Mouse (Mus musculus) ES-E14 (cell line): ENCODE measurements at regions not wholly inside any gene's neighbourhood (a gene's known extent, or its start where the extent isn't known, plus 50 kb on each side); places are given as distances from the start of the nearest gene placed in this dataset.

Experiments used
- DNase-seq: peaks from one replicate; pipeline ENCODE4 v3.0.0-alpha.2; 2013; ENCODE audit warnings: low read depth, low spot score
- H3K27ac ChIP-seq: 2 replicates; pipeline ENCODE4 v1.5.1; 2012; ENCODE audit warnings: low read depth, mild to moderate bottlenecking, low read length, moderate library complexity, mixed read lengths; ENCODE audit not compliant: poor library complexity, insufficient read depth, severe bottlenecking
- H3K36me3 ChIP-seq: 2 replicates; pipeline ENCODE4 v1.6.1; 2012; ENCODE audit warnings: mild to moderate bottlenecking, low read length, moderate library complexity, mixed read lengths; ENCODE audit not compliant: control insufficient read depth, poor library complexity, insufficient read depth, severe bottlenecking
- H3K4me1 ChIP-seq, 2 experiments: fragments of 150-350 bp in 1 of 2; sonication (generic) in 1 of 2; 2 replicates each; pipeline ENCODE4 v1.6.1; 2012; ENCODE audit warnings: low read length in 2 of 2, mild to moderate bottlenecking in 1 of 2, mixed read lengths in 1 of 2; ENCODE audit not compliant: control insufficient read depth in 2 of 2, insufficient read depth in 2 of 2, poor library complexity in 1 of 2
- H3K4me3 ChIP-seq, 2 experiments: fragments of 150-350 bp in 1 of 2; sonication (generic) in 1 of 2; 2 replicates each; pipeline ENCODE4 v1.5.1; 2012; ENCODE audit warnings: low read length in 2 of 2, low read depth in 1 of 2, mild to moderate bottlenecking in 1 of 2, mixed read lengths in 1 of 2; ENCODE audit not compliant: insufficient read depth in 1 of 2, poor library complexity in 1 of 2, severe bottlenecking in 1 of 2
- H3K9ac ChIP-seq: 2 replicates; pipeline ENCODE4 v1.6.1; 2012; ENCODE audit warnings: low read depth, mild to moderate bottlenecking, low read length, mixed read lengths; ENCODE audit not compliant: poor library complexity, insufficient read depth, severe bottlenecking
- H3K9me3 ChIP-seq: fragments of 150-350 bp; sonication (generic); 2 replicates; pipeline ENCODE4 v1.6.1; 2012; ENCODE audit warnings: low read depth, mild to moderate bottlenecking, low read length; ENCODE audit not compliant: control insufficient read depth, insufficient read depth
- CHD2 ChIP-seq: IDR thresholded peaks from 2 replicates; pipeline ENCODE4 v1.6.1; 2014; ENCODE audit warnings: mild to moderate bottlenecking, low read depth, low read length, inconsistent platforms
- HCFC1 ChIP-seq: IDR thresholded peaks from 2 replicates; pipeline ENCODE4 v1.6.1; 2012; ENCODE audit warnings: low read length, inconsistent platforms, borderline replicate concordance; ENCODE audit not compliant: insufficient read depth
- MAFK ChIP-seq: IDR thresholded peaks from 2 replicates; pipeline ENCODE4 v1.6.1; 2014; ENCODE audit warnings: mild to moderate bottlenecking, low read depth, low read length, inconsistent platforms; ENCODE audit not compliant: insufficient read depth
- ZC3H11A ChIP-seq: IDR thresholded peaks from 2 replicates; pipeline ENCODE4 v1.6.1; 2012; ENCODE audit warnings: low read depth, mild to moderate bottlenecking, inconsistent platforms, low read length, borderline replicate concordance
- ZNF384 ChIP-seq: IDR thresholded peaks from 2 replicates; pipeline ENCODE4 v1.6.1; 2012; ENCODE audit warnings: low read depth, low read length, inconsistent platforms
- in situ Hi-C, 2 experiments: fragments of 600-800 bp; cut with MboI; formaldehyde crosslinking; loops; one replicate each; pipeline ENCODE4 v1.15.1; 2025; ENCODE audit warnings: low sequenced_read_pairs in 2 of 2, inconsistent platforms in 1 of 2; ENCODE audit not compliant: unreplicated experiment in 2 of 2

GRCm38 (mm10) chr6:143444782-143445181 is 277.8 kb downstream of the Etnk1 start:
- no peak overlapping the region for H3K9ac ChIP-seq
- no peak overlapping the region for H3K27ac ChIP-seq
- no peaks in the 10 kb centered on the region for H3K4me1 ChIP-seq
- H3K9me3 ChIP-seq: no peaks in the 10 kb centered on the region
- in situ Hi-C loops: no loop called here
- no peak for DNase-seq
- no peak for TF ChIP-seq HCFC1
- no peak for TF ChIP-seq ZC3H11A
- TF ChIP-seq ZNF384: no peak
- no peak for TF ChIP-seq MAFK
- no peak for TF ChIP-seq CHD2
- no peaks in the 10 kb centered on the region for H3K36me3 ChIP-seq
- no peak overlapping the region for H3K4me3 ChIP-seq

GRCm38 (mm10) chr6:143445834-143446552 is 279.0 kb downstream of the Etnk1 start:
- DNase-seq: no peak
- H3K27ac ChIP-seq: no peak overlapping the region
- H3K9ac ChIP-seq: no peak overlapping the region
- no peaks in the 10 kb centered on the region for H3K36me3 ChIP-seq
- no peaks in the 10 kb centered on the region for H3K9me3 ChIP-seq
- no peak overlapping the region for H3K4me3 ChIP-seq
- in situ Hi-C loops: no loop called here
- no peaks in the 10 kb centered on the region for H3K4me1 ChIP-seq
- no peak for TF ChIP-seq MAFK
- no peak for TF ChIP-seq ZC3H11A
- TF ChIP-seq HCFC1: no peak
- TF ChIP-seq CHD2: no peak
- TF ChIP-seq ZNF384: no peak

GRCm38 (mm10) chr6:143447060-143447459 is 280.0 kb downstream of the Etnk1 start:
- no peak for TF ChIP-seq ZNF384
- TF ChIP-seq MAFK: no peak
- TF ChIP-seq ZC3H11A: no peak
- no peak for TF ChIP-seq HCFC1
- in situ Hi-C loops: no loop called here

GRCm38 (mm10) chr6:143449071-143449470 is 282.1 kb downstream of the Etnk1 start:
- no peak overlapping the region for H3K9ac ChIP-seq
- DNase-seq: no peak
- TF ChIP-seq HCFC1: no peak
- no peak for TF ChIP-seq ZC3H11A
- TF ChIP-seq CHD2: no peak
- no peak for TF ChIP-seq MAFK
- TF ChIP-seq ZNF384: no peak
- no peak overlapping the region for H3K27ac ChIP-seq
- H3K9me3 ChIP-seq: no peaks in the 10 kb centered on the region
- in situ Hi-C loops: no loop called here
- H3K4me1 ChIP-seq: no peaks in the 10 kb centered on the region
- no peaks in the 10 kb centered on the region for H3K36me3 ChIP-seq
- no peak overlapping the region for H3K4me3 ChIP-seq

More at GRCm38 (mm10) chr6:143447060-143447459, 280.0 kb downstream of the Etnk1 start:
- Histone ChIP-seq H3K36me3 (no peaks in the 10 kb centered on the region), H3K9ac (no peak overlapping the region), H3K9me3 (no peaks in the 10 kb centered on the region), H3K4me3 (no peak overlapping the region), H3K4me1 (no peaks in the 10 kb centered on the region), H3K27ac (no peak overlapping the region)
- DNase-seq: no peak

- Histone ChIP-seq H3K9ac (no peak overlapping the region), H3K4me3 (no peak overlapping the region), H3K9me3 (no peaks in the 10 kb centered on the region), H3K27ac (no peak overlapping the region), H3K36me3 (no peaks in the 10 kb centered on the region), H3K4me1 (no peaks in the 10 kb centered on the region)
- no peak for DNase-seq
- in situ Hi-C loops: no loop called here
- TF ChIP-seq ZC3H11A: no peak
- no peak for TF ChIP-seq CHD2
- TF ChIP-seq HCFC1: no peak
- TF ChIP-seq MAFK: no peak
- no peak for TF ChIP-seq ZNF384
Measured at GRCm38 (mm10) chr6:143451869-143452268, 284.8 kb downstream of the Etnk1 start.
